Mouse (Mus musculus) A20 (cell line): ENCODE results near the gene 1810013L24Rik.

Experiments used
- DNase-seq: peaks from one replicate; pipeline ENCODE4 v3.0.0-alpha.2; 2011; ENCODE audit warnings: low read depth, low spot score

1810013L24Rik gene

GRCm38 (mm10) chr16:8829564-8830359 is at the start of gene 1810013L24Rik:
Gene 1810013L24Rik, plus strand, starts transcription at chr16:8830100.
- DNase-seq: peak; percentile 100

GRCm38 (mm10) chr16:8780187-8780586 is 49.7 kb upstream of the 1810013L24Rik start:
- DNase-seq: no peak

GRCm38 (mm10) chr16:8781191-8781590 is 48.7 kb upstream of the 1810013L24Rik start:
- no peak for DNase-seq

GRCm38 (mm10) chr16:8781660-8782059 is 48.2 kb upstream of the 1810013L24Rik start:
- no peak for DNase-seq

- peak; percentile 88 for DNase-seq
Measured at GRCm38 (mm10) chr16:8783198-8783913, 46.5 kb upstream of the 1810013L24Rik start.

GRCm38 (mm10) chr16:8784753-8785152 is 45.1 kb upstream of the 1810013L24Rik start:
- no peak for DNase-seq

- no peak for DNase-seq
Measured at GRCm38 (mm10) chr16:8790886-8791285, 39.0 kb upstream of the 1810013L24Rik start.

- no peak for DNase-seq
Measured at GRCm38 (mm10) chr16:8791949-8792557, 37.8 kb upstream of the 1810013L24Rik start, which contains the start of gene Usp7. Gene Usp7, minus strand, starts transcription at chr16:8792308.

- DNase-seq: peak; percentile 44
Measured at GRCm38 (mm10) chr16:8794952-8795351, 34.9 kb upstream of the 1810013L24Rik start.

GRCm38 (mm10) chr16:8795906-8796305 is 34.0 kb upstream of the 1810013L24Rik start:
- DNase-seq: no peak

GRCm38 (mm10) chr16:8806703-8807102 is 23.2 kb upstream of the 1810013L24Rik start:
- DNase-seq: peak; percentile 71

- peak; percentile 52 for DNase-seq
Measured at GRCm38 (mm10) chr16:8810399-8811127, 19.3 kb upstream of the 1810013L24Rik start.

GRCm38 (mm10) chr16:8817872-8818271 is 12.0 kb upstream of the 1810013L24Rik start:
- no peak for DNase-seq

GRCm38 (mm10) chr16:8821429-8821828 is 8.5 kb upstream of the 1810013L24Rik start:
- DNase-seq: no peak

GRCm38 (mm10) chr16:8822586-8822985 is 7.3 kb upstream of the 1810013L24Rik start:
- no peak for DNase-seq

GRCm38 (mm10) chr16:8823661-8824060 is 6.2 kb upstream of the 1810013L24Rik start:
- peak; percentile 80 for DNase-seq

GRCm38 (mm10) chr16:8827366-8827765 is 2.5 kb upstream of the 1810013L24Rik start:
- DNase-seq: no peak

- DNase-seq: peak; percentile 76
Measured at GRCm38 (mm10) chr16:8828636-8829563, 1.0 kb upstream of the 1810013L24Rik start.

- peak; percentile 78 for DNase-seq
Measured at GRCm38 (mm10) chr16:8830431-8831211, 721 bp downstream of the 1810013L24Rik start.

GRCm38 (mm10) chr16:8831241-8831640 is 1.3 kb downstream of the 1810013L24Rik start:
- DNase-seq: peak; percentile 49
